Mouse (Mus musculus) spleen, embryonic (tissue): ENCODE data around the gene Chsy1.
"Not testable (repeated sequence)": the region's sequence is repeated elsewhere in the genome, so short reads cannot be mapped to it uniquely, and the experiment has no call there.

Source experiments
- CTCF ChIA-PET: fragments of 350-600 bp; sonication (Branson Sonifier 250); formaldehyde crosslinking; loops from one replicate; lab custom pipeline; 2022; lab: Charles Lee

The Chsy1 gene

DNA sequence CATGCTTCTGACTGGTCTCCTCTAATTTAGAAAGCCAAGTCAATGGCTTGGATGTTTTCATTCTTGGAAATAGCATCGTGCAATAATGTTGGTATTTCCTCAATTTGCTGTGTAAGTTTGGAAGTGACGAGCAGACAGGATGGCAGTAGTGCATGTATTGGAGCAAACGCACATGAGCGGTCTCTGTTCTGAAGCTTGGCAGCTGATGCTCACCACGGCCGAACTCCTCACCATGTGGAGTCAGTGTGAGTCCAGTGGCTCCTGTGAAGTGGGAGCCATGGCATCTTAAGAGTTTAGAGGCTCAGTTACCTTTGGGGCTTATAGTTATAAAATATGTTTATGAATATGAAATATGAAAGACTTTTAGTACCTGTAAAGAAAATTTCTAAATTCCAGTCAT, 60.2 kb downstream of the Chsy1 start:
- CTCF ChIA-PET, result no interaction called here

DNA sequence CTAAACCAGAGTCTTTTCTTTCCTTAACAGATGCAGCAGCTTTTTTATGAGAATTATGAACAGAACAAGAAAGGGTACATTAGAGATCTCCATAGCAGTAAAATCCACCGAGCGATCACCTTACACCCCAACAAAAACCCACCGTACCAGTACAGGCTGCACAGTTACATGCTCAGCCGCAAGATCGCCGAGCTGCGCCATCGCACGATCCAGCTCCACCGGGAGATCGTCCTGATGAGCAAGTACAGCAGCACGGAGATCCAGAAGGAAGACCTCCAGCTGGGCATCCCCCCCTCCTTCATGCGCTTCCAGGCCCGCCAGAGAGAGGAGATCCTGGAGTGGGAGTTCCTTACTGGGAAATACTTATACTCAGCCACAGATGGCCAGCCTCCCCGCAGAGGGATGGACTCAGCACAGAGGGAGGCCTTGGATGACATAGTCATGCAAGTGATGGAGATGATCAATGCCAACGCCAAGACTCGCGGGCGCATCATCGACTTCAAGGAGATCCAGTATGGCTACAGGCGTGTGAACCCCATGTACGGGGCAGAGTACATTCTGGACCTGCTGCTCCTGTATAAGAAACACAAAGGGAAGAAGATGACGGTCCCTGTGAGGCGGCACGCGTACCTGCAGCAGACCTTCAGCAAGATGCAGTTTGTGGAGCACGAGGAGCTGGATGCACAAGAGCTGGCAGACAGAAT, 61.6 kb downstream of the Chsy1 start:
- CTCF ChIA-PET, result no interaction called here

DNA sequence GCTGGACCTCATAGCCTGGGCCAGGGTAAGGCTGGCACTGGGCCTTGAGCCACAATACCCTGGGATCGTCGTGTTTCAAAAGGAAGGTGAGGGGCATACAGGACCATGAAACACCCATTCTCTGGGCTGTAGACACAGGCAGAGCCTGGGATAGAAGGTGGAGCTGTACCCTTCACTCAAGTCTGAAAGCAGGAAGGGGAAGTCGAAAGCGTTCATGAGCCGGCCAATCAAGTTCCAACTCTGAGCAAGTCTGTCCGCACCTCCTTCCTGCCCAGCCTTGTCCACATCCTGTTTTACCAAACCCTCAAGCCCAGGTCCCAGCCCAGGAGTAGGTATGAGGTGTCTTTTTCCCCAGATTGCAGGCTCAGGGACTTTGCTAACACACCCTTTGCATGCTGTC, 66.4 kb downstream of the Chsy1 start:
- CTCF ChIA-PET, result no interaction called here

- CTCF ChIA-PET, result no interaction called here
These were observed 66.9 kb downstream of the Chsy1 start for GRCm38 (mm10) chr7:66176256-66176655.

DNA sequence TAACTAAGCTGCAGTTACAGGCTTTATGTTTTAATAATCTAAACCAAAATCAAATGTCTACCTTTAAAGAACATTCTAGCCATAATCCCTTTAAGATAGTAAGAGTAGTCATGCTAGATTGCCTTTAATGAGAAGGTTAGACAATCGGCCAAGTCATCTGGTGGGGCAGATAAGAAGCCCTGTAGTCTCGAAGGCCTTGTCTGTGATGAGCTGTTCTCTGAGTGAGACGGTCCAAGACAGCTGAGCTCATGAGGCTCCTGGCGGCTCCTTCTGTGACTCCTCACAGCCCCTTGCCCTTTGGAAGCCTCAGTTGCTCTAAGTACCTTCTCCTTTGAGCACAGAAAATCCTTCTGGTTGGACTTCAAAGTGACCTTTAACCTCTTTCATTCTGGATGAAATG, 67.6 kb downstream of the Chsy1 start:
- CTCF ChIA-PET, result interaction anchor here (0.6 kb wide), 1 partner anchor 62 kb away, joined by 3 read pairs; no protein-coding TSS in a partner anchor

DNA sequence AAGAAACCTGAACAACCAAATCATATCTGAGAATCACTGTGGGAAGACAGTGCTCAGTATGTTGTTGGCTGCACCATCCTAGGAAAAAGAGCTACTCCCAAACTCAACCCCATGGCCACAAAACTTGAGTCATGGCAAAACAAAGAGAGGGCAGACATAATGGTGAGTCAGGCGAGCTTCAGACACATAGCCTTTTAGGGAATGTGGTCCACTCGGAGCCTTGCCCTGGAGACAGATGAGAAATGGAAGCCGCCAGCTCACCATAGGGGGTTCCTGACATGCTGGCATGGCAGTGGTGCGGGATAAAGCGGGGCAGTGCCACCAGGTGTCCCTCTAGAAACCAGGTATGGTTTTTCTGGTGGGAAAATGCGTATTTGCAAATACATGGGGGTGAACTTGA, 68.8 kb downstream of the Chsy1 start:
- CTCF ChIA-PET, result interaction anchor here (0.9 kb wide), 1 partner anchor 16 kb away, joined by 7 read pairs; no protein-coding TSS in a partner anchor

DNA sequence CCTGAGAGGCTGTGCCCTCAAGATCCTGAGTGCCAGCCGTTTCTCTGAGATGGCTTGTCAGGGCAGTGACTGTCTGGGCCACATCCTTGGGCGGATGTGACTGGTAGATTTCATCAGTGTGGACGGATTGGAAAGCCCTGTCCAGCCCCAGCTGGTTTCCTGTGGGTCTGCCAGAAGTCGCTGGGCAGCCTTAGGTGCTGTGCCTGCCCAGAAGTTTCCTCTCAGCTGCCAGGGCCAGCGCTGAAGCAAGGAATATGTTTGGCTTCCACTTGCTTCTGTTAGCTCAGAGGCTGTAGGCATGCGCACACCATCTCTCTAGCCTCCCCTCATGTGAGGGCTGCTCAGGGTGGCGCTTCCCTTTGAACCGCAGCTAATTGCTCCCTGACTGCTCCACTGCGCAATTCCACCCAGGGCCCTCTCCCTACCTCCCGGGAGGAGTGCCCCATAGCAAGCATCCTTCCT, 69.8 kb downstream of the Chsy1 start:
- CTCF ChIA-PET, result no interaction called here

DNA sequence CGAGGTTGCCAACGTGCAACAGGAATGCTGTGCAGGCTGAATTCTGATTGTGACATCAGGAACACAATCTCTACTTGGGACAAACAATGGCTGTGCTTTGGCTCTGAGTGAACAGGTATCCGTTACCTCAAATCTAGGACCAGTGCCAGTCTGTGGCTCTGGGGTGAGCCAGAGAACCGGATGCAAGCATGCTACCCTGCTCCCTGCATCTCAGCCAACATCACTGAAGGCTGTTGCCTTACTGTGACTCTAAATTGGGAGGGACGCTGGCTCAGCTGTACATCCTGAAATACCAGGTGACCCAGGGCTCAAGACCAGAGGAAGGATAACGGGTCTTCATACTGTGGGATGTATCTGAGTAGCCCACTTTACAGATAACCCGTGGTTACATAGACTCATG, 70.4 kb downstream of the Chsy1 start:
- CTCF ChIA-PET, result no interaction called here

GRCm38 (mm10) chr7:66180260-66180659, 70.9 kb downstream of the Chsy1 start:
- CTCF ChIA-PET, result interaction anchor here (1.3 kb wide), 1 partner anchor 13 kb away, joined by 4 read pairs; no protein-coding TSS in a partner anchor

DNA sequence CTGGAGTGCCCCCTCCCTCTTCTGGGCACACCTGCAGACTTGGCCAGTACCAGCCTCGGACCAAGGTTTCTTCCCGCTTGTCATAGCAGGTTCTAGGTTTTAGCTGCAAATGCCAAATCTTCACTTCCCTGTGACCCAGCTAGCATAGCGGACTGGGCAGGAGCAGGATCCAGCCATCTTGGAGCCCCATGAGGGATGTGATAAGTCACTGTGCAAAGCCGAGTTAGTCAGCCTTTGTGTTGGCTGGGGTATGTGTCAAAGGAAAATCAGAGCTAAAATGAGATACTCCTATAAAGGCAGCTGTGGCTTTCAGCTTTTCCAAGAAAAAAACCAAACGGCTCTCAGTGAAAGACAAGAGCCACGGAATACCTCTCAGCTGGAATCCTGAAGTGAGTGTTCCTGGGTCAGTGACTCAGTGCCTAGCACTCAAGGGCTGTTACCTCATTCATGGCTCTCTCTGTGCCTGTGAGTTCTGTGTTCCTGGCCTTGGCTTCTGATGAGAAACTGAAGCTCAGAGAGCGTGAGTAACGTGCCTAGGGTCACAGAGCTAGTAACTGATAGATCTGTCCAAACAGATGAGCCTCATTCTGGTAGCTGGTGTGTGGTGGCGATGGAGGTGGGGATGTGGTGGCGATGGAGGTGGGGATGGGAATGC, 71.5 kb downstream of the Chsy1 start:
- CTCF ChIA-PET, result interaction anchor here (0.7 to 1.3 kb wide), 3 partner anchors 13 to 96 kb away, joined by 4 to 9 read pairs (median 8); no protein-coding TSS in a partner anchor

GRCm38 (mm10) chr7:66182075-66182715, 72.9 kb downstream of the Chsy1 start:
- CTCF ChIA-PET, result no interaction called here

DNA sequence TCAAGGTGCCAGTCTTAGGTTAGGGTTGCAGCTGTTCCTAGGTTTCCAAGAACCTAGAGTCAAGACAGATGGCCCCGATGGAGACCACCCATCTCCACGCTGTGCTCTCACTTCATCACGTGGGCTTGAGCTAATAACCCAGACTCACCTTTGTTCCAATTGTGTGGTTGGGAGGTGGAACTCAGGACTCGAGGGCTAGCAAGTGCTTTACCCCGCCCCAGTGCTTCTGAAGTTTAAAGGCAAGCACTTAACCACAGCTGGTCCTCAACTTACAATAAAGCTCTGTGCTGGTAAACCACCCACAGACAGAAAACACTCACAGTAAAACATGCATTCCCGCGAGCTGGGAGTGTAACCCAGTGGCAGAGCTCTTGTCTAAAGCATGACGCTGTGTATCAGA, 74.1 kb downstream of the Chsy1 start:
- CTCF ChIA-PET, result interaction anchor here (0.5 kb wide), 1 partner anchor 1058 kb away, joined by 4 read pairs; no protein-coding TSS in a partner anchor

GRCm38 (mm10) chr7:66184026-66184425, 74.7 kb downstream of the Chsy1 start:
- CTCF ChIA-PET, result interaction anchor here (0.5 to 1.0 kb wide), 2 partner anchors 34 to 65 kb away, joined by 3 read pairs; no protein-coding TSS in a partner anchor

- CTCF ChIA-PET, result interaction anchor here (0.5 to 0.6 kb wide), 2 partner anchors 26 to 65 kb away, joined by 3 to 14 read pairs; no protein-coding TSS in a partner anchor
These were observed 76.1 kb downstream of the Chsy1 start for GRCm38 (mm10) chr7:66185370-66185769.

GRCm38 (mm10) chr7:66187581-66188231, 78.4 kb downstream of the Chsy1 start:
- CTCF ChIA-PET, result no interaction called here

GRCm38 (mm10) chr7:66190385-66190784, 81.1 kb downstream of the Chsy1 start:
- CTCF ChIA-PET, result not testable (repeated sequence)

DNA sequence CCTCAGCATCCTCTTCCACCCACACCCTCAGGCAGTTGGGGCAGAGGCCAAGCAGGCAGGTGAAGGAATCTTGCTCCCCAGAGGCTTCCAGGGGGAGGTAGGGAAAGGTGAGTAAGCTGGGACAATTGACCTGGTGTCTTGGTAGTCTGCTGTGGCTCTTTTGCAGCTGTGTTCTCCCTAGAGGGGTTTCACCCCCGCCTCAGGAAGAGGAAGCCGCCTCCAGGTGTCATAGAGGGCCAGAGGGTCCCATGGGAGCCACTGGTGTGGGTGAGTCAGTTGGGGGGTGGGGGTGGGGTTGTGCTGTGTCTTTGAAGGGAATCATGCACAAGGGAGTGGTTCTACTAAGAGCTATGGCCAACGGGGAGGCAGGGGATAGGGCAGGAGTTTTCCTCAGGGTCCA, 85.2 kb downstream of the Chsy1 start:
- CTCF ChIA-PET, result interaction anchor here (0.6 to 1.6 kb wide), 4 partner anchors 13 to 52 kb away, joined by 4 to 7 read pairs (median 4); no protein-coding TSS in a partner anchor

- CTCF ChIA-PET, result no interaction called here
These were observed 86.6 kb downstream of the Chsy1 start for GRCm38 (mm10) chr7:66195881-66196280.

DNA sequence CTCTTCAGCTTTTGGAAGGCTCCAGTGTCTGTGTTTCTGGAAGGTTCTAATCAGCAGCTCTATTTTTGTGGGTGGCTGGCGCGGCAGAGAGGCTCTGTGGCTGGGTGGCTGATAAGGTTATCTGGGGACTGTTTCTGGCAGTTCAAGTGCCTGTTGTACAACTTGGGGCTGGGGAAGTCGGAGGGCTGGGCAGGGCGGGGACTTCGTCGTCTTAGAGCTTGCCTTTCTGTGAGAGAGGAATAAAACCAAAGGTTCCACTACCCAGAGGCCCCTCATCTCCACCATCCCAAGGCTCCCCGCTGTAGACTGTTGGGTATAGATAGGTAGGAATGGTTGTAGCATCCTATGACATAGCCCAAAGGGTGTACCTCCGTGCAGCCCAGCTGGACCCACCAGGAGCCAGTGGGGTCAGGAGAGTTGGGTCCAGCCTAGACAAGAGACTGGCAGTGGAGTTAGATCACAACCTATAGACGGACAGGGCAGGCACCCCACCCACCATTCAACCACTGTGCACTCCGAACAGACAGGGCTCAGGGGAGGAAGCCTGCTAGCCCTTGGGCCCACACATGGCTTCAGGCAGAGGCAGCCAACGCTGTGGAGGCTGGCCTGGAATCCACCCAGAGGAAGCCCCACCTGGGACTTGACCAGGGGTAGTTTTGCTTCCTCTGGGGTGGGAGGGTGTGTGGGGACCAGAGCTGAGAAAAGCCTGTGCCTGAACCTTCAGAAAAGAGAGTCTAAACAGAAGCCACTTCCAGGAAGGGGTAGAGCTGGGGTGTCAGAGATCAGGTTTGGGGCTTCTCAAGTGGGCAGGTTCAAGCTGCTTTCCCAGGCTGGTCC, 87.5 kb downstream of the Chsy1 start:
- CTCF ChIA-PET, result interaction anchor here (0.5 to 0.8 kb wide), 3 partner anchors 32 to 1301 kb away, joined by 3 to 5 read pairs (median 3); no protein-coding TSS in a partner anchor

DNA sequence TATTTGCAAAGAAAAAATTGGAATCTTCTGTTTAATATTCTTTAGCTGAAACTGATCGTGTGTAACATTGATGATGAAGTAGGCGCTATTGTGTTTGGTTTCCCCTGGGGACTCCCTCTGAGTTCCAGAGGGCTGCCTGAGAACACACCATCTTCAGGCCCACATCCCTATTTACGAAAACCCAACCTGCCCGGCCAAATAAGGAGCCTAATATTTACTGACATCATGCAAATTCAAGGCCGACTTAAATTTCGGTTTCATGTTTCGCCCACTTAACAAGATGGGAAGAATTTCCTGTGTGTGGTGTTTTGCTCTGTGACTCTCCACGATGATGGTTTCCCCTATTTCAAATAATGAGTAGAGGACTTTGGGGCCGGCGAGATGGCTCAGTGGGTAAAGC, 89.1 kb downstream of the Chsy1 start:
- CTCF ChIA-PET, result no interaction called here
